Mouse (Mus musculus): Measurements from ENCODE around the gene Bpifb1.
"Not testable (repeated sequence)": the region's sequence is repeated elsewhere in the genome, so short reads cannot be mapped to it uniquely, and the experiment has no call there.

DNA sequence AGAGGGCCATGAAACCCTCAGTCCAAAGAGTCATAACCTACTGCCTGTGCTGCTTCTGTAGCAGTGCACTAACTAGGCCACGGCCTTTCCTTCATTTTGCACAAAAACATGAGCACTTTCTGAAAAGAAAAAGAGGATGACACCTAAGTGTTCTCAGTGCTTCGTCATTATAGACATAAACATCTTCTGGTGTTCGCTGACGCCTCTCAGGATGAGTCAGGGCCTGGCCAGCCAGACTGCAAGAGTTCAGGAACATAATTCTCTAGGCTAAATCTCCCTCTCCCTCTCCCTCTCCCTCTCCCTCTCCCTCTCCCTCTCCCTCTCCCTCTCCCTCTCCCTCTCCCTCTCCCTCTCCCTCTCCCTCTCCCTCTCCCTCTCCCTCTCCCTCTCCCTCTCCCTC lies 7.6 kb upstream of the Bpifb1 start:
- TF ChIP-seq CTCF (IDR thresholded peaks at IDR 0.05); POLR2A (IDR thresholded peaks at IDR 0.05; ENCODE audit: insufficient read depth, low read depth, low read length); EP300 (IDR thresholded peaks at IDR 0.05; ENCODE audit: insufficient read depth, low read depth, low read length): not testable (repeated sequence)
